Mouse (Mus musculus): ENCODE data around the gene Pmp22.

DNA sequence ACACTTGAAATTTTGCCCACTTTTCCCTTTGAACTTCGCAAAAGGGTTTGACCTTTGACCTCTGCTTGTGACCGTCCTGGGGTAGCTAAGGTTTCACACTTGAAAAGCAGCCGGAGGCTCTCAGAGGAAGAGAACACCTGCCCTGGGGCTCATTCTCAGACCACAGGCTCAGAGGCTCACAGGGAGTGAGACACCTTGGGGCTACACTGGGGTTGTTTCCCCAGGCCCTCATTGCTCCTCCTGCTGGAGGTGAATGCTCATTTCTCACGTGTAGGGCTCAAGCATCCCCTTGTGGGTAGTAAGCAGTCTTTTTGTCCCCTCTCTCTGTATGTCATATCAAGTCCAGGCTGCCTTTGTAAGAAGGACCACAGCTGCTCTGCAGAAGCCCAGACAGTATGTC is 4.5 kb upstream of the Pmp22 start:
- TF ChIP-seq GATA1 (IDR thresholded peaks at IDR 0.05; ENCODE audit: borderline replicate concordance, low read length) (no peak), FLI1 (IDR thresholded peaks at IDR 0.05; ENCODE audit: low read length) (no peak)

All from megakaryocyte, embryonic 14.5 days (primary cell).